10 mouse cellular contexts compared by ENCODE assay signal in the genomic region with DNA sequence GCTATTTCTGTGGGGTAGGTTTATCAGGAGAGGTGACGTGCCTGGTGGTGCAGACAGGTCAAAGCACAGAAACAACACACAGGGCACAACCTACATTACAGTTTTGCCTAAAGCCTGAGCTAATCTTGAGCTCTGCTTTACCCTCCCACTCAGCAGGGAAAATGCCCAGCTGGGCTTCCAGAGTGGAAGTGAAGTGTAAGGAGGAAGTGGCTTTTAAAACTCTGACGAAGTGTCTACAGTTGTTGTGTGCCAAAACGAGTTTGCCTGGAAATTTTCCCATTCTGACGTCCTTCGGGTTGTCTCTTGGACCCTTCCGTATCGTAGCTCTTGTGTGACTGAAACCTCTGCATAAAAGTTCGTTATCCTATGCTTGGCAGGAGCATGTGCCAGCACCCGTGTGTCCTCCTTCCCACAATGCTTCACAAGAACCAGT. TPM values are rescaled to one million over a fixed set of nuclear protein-coding genes. Genes with fewer than 3 reads are reported as not detected.
DNase-seq lines count a peak whose midpoint lies in the region; ATAC-seq and TF ChIP-seq lines count a peak whose summit lies in the region.
"Had no signal": no experiment of that assay in that cellular context is flagged by ENCODE, and none has a peak within 500 bp of the region (broad histone marks: within the 10 kb centered on the region; RNA-seq: fewer than 3 reads in every experiment).

No protein-coding gene starts in this region.

- no peak for TF ChIP-seq CTCF in intestine, postnatal 0 days (IDR thresholded peaks at IDR 0.05; ENCODE audit: low read depth)
- TF ChIP-seq CTCF in cerebellum, adult 2 months (IDR thresholded peaks at IDR 0.05; ENCODE audit: borderline replicate concordance, insufficient read depth, low read depth, low read length), result no peak

- H3K27ac ChIP-seq in intestine, embryonic 15.5 days, result no peak overlapping the region
- H3K27ac ChIP-seq in intestine, postnatal 0 days (ENCODE audit: low read depth, low read length), result no peak overlapping the region
- no peak overlapping the region for H3K27ac ChIP-seq in cerebellum, adult 2 months (ENCODE audit: insufficient read depth, low read length)

- no peaks in the 10 kb centered on the region for H3K4me1 ChIP-seq in intestine, embryonic 15.5 days (replicated peaks)
- H3K4me1 ChIP-seq in intestine, postnatal 0 days (replicated peaks; ENCODE audit: control insufficient read depth, insufficient read depth, low read length), result no peaks in the 10 kb centered on the region
- no peaks in the 10 kb centered on the region for H3K4me1 ChIP-seq in cerebellum, adult 2 months (ENCODE audit: control insufficient read depth, insufficient read depth, low read length)

- no peak overlapping the region for H3K4me2 ChIP-seq in intestine, embryonic 15.5 days (replicated peaks)
- H3K4me2 ChIP-seq in intestine, postnatal 0 days (replicated peaks; ENCODE audit: low read depth), result no peak overlapping the region

- WGBS in intestine, embryonic 15.5 days, result 50% methylated on average over 9 of the region's 9 CpGs
- WGBS in intestine, postnatal 0 days, result 63% methylated on average over 9 of the region's 9 CpGs
- 37% methylated on average over 9 of the region's 9 CpGs for WGBS in cerebellum, adult 2 months

- H3K4me3 ChIP-seq in intestine, embryonic 15.5 days (replicated peaks), result no peak overlapping the region
- no peak overlapping the region for H3K4me3 ChIP-seq in intestine, postnatal 0 days (ENCODE audit: low read depth, low read length)
- no peak overlapping the region for H3K4me3 ChIP-seq in cerebellum, adult 2 months (replicated peaks; ENCODE audit: insufficient read depth, low read depth, low read length)

- H3K36me3 ChIP-seq in intestine, embryonic 15.5 days, result no peaks in the 10 kb centered on the region
- no peaks in the 10 kb centered on the region for H3K36me3 ChIP-seq in intestine, postnatal 0 days (ENCODE audit: control insufficient read depth, insufficient read depth)

- peak; percentile 56; the same call in 1 of the 2 replicates for ATAC-seq in intestine, embryonic 15.5 days
- no peak for ATAC-seq in intestine, postnatal 0 days
- peak; percentile 12 for ATAC-seq in inflammation-experienced regulatory T-cells, adult 6 months

- TF ChIP-seq POLR2A in cerebellum, adult 2 months (IDR thresholded peaks at IDR 0.05; ENCODE audit: borderline replicate concordance, insufficient read depth, low read length), result no peak

- no peak overlapping the region for H3K9ac ChIP-seq in intestine, embryonic 15.5 days
- no peak overlapping the region for H3K9ac ChIP-seq in intestine, postnatal 0 days (ENCODE audit: low read depth, low read length)

- peak; percentile 41 for DNase-seq in brain, adult 2 months (ENCODE audit: low read depth, low spot score)
- DNase-seq in lung, postnatal 14 days, result peak; percentile 58
- no peak for DNase-seq in layer of hippocampus, postnatal 14 days (ENCODE audit: low spot score in 2 of 2)
- DNase-seq in embryo, embryonic 10.5 days (ENCODE audit: low spot score), result no peak
- no peak for DNase-seq in cerebellum, adult 2 months
- DNase-seq: cerebellum, adult 9-11 months; layer of hippocampus, postnatal 36 days had no signal

- H3K27me3 ChIP-seq in intestine, embryonic 15.5 days (replicated peaks), result no peaks in the 10 kb centered on the region
- H3K27me3 ChIP-seq in intestine, postnatal 0 days (replicated peaks; ENCODE audit: control insufficient read depth, insufficient read depth, low read length), result no peaks in the 10 kb centered on the region
- no peaks in the 10 kb centered on the region for H3K27me3 ChIP-seq in cerebellum, adult 2 months (ENCODE audit: control insufficient read depth, insufficient read depth, low read length)

- no peaks in the 10 kb centered on the region for H3K9me3 ChIP-seq in intestine, embryonic 15.5 days
- H3K9me3 ChIP-seq in intestine, postnatal 0 days (ENCODE audit: control insufficient read depth), result no peaks in the 10 kb centered on the region

RNA-seq across cellular contexts. Expression of gene Cd47, which starts 7.9 kb away (rescaled TPM):
- 79.0 and 85.0 TPM in 2 replicates for polyA plus RNA-seq in intestine, embryonic 15.5 days (2015; fragmentation: Nextera tagmentation; extraction: Ambion mirVana)
- polyA plus RNA-seq in intestine, postnatal 0 days (2015; fragmentation: Nextera tagmentation; extraction: Ambion mirVana), result 98.2 and 113 TPM in 2 replicates
- polyA plus RNA-seq in inflammation-experienced regulatory T-cells, adult 6 months (2017; shearing (Covaris generic)), result 100 to 1,000 TPM; 201 to 329 (median 236) TPM
- 100 to 1,000 TPM; 230 to 245 TPM for total RNA-seq in layer of hippocampus, postnatal 14 days (2021)
- 123 and 133 TPM in 2 replicates for polyA plus RNA-seq in cerebellum, adult 2 months (2012; rRNA removed)

Comparison
In these comparisons a context has a peak if more than half of its experiments do, and no peak if none do; other contexts are left out.
1. DNase-seq: peak in brain, adult 2 months (single experiment) and lung, postnatal 14 days (single experiment); none in layer of hippocampus, postnatal 14 days (0 of 2), embryo, embryonic 10.5 days (single experiment) and cerebellum, adult 2 months (0 of 2).